Mouse (Mus musculus) ES-E14 (cell line): Measurements from ENCODE around the gene 1700102P08Rik. TPM values are rescaled to one million over a fixed set of nuclear protein-coding genes. Genes with fewer than 3 reads are reported as not detected.
A peak's percentile ranks its signal among the peaks of the same experiment; 100 is the strongest.

Experiments
- DNase-seq: peaks from one replicate; pipeline ENCODE4 v3.0.0-alpha.2; 2013; ENCODE audit warnings: low read depth, low spot score
- H3K27ac ChIP-seq: 2 replicates; pipeline ENCODE4 v1.5.1; 2012; ENCODE audit warnings: low read depth, mild to moderate bottlenecking, low read length, moderate library complexity, mixed read lengths; ENCODE audit not compliant: poor library complexity, insufficient read depth, severe bottlenecking
- H3K36me3 ChIP-seq: 2 replicates; pipeline ENCODE4 v1.6.1; 2012; ENCODE audit warnings: mild to moderate bottlenecking, low read length, moderate library complexity, mixed read lengths; ENCODE audit not compliant: control insufficient read depth, poor library complexity, insufficient read depth, severe bottlenecking
- H3K4me1 ChIP-seq, 2 experiments: fragments of 150-350 bp in 1 of 2; sonication (generic) in 1 of 2; 2 replicates each; pipeline ENCODE4 v1.6.1; 2012; ENCODE audit warnings: low read length in 2 of 2, mild to moderate bottlenecking in 1 of 2, mixed read lengths in 1 of 2; ENCODE audit not compliant: control insufficient read depth in 2 of 2, insufficient read depth in 2 of 2, poor library complexity in 1 of 2
- H3K4me3 ChIP-seq, 2 experiments: fragments of 150-350 bp in 1 of 2; sonication (generic) in 1 of 2; 2 replicates each; pipeline ENCODE4 v1.5.1; 2012; ENCODE audit warnings: low read length in 2 of 2, low read depth in 1 of 2, mild to moderate bottlenecking in 1 of 2, mixed read lengths in 1 of 2; ENCODE audit not compliant: insufficient read depth in 1 of 2, poor library complexity in 1 of 2, severe bottlenecking in 1 of 2
- H3K9ac ChIP-seq: 2 replicates; pipeline ENCODE4 v1.6.1; 2012; ENCODE audit warnings: low read depth, mild to moderate bottlenecking, low read length, mixed read lengths; ENCODE audit not compliant: poor library complexity, insufficient read depth, severe bottlenecking
- H3K9me3 ChIP-seq: fragments of 150-350 bp; sonication (generic); 2 replicates; pipeline ENCODE4 v1.6.1; 2012; ENCODE audit warnings: low read depth, mild to moderate bottlenecking, low read length; ENCODE audit not compliant: control insufficient read depth, insufficient read depth
- CHD2 ChIP-seq: IDR thresholded peaks from 2 replicates; pipeline ENCODE4 v1.6.1; 2014; ENCODE audit warnings: mild to moderate bottlenecking, low read depth, low read length, inconsistent platforms
- HCFC1 ChIP-seq: IDR thresholded peaks from 2 replicates; pipeline ENCODE4 v1.6.1; 2012; ENCODE audit warnings: low read length, inconsistent platforms, borderline replicate concordance; ENCODE audit not compliant: insufficient read depth
- MAFK ChIP-seq: IDR thresholded peaks from 2 replicates; pipeline ENCODE4 v1.6.1; 2014; ENCODE audit warnings: mild to moderate bottlenecking, low read depth, low read length, inconsistent platforms; ENCODE audit not compliant: insufficient read depth
- ZC3H11A ChIP-seq: IDR thresholded peaks from 2 replicates; pipeline ENCODE4 v1.6.1; 2012; ENCODE audit warnings: low read depth, mild to moderate bottlenecking, inconsistent platforms, low read length, borderline replicate concordance
- ZNF384 ChIP-seq: IDR thresholded peaks from 2 replicates; pipeline ENCODE4 v1.6.1; 2012; ENCODE audit warnings: low read depth, low read length, inconsistent platforms
- in situ Hi-C, 2 experiments: fragments of 600-800 bp; cut with MboI; formaldehyde crosslinking; loops; one replicate each; pipeline ENCODE4 v1.15.1; 2025; ENCODE audit warnings: low sequenced_read_pairs in 2 of 2, inconsistent platforms in 1 of 2; ENCODE audit not compliant: unreplicated experiment in 2 of 2
- total RNA-seq: library from RNA; depleted of rRNA; stranded (reverse); fragments of 300-350 nt; gene quantifications from 2 replicates; pipeline ENCODE4 v1.2.3, GENCODE M21; 2012

The 1700102P08Rik gene
- total RNA-seq, 1 experiment, result 1.5 TPM

DNA sequence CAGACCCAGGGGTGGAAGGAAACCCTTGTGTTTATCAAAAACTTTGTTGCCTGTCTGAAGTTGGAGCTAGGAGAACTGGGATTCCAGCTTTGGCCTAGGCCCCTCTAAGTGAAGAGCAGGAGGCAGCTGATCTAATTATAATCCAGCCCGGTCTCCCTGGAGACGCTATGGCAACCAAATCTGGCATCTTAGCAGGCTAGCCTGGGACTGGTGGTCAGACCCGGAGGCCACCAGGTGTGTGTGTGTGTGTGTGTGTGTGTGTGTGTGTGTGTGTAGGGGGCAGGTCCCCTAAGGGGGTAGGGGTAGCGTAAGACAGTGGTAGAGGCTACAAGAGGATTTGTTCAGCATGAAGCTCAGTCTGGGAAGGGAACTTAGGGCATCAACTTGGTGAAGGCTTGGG, 57.3 kb downstream of the 1700102P08Rik start:
- Histone ChIP-seq H3K4me1 (peaks cover 0 to 17% of the 10 kb centered on the region in 2 experiments; a peak in 2 of 4 replicates), H3K4me3 (no peak overlapping the region), H3K36me3 (no peaks in the 10 kb centered on the region), H3K9ac (no peak overlapping the region), H3K9me3 (no peaks in the 10 kb centered on the region), H3K27ac (no peak overlapping the region)
- DNase-seq, result no peak
- TF ChIP-seq ZNF384 (no peak), MAFK (no peak), HCFC1 (no peak), CHD2 (no peak), ZC3H11A (no peak)
- in situ Hi-C loops, result no loop called here

DNA sequence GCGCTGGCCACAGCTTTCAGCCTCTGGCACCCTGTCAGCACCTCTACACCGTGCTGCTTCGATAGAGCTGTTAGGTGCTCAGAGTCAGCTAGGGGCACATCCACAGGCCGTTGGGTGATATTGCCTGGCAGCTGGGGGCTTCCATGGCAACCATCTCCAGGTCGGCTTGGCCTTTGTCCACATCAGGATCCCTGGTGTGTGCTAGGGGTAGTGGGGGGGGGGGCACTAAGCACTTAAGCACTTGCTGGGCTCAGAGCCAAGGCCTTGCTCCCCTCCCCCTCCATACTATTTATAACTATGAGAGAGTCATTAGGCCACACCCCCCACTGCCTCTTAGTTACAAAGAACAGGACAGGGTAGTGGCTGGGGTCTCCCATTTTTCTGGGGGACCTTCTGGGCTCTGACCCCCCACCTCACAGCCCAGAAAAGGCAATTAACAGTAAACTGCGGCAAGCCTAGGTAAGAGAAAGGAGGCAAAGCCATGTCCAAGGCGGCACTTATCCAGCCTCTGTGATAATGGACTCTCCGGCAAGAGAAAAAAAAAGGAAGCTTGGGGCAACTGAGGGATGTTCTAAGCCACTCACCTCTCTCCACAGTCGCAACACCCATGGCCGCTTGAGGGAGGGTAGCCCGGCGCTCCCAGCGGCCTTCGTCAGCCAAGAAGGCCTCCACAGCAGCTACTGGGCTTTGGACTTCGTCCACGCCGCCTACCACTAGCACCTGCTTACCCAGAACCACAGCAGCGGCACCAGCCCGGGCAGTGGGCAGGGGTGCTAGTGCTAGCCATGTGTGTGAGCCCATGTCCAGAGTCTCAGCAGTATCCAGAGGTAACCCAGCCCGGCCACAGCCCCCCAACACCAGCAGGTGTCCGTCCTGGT, 57.9 kb downstream of the 1700102P08Rik start:
- DNase-seq, result no peak
- peaks cover 0 to 18% of the 10 kb centered on the region in 2 experiments; a peak in 2 of 4 replicates for H3K4me1 ChIP-seq
- TF ChIP-seq ZC3H11A (no peak), MAFK (no peak), ZNF384 (no peak), CHD2 (no peak), HCFC1 (no peak)
- no peak overlapping the region for H3K27ac ChIP-seq
- H3K9ac ChIP-seq, result no peak overlapping the region
- no peak overlapping the region for H3K4me3 ChIP-seq
- in situ Hi-C loops, result no loop called here
- H3K36me3 ChIP-seq, result no peaks in the 10 kb centered on the region
- no peaks in the 10 kb centered on the region for H3K9me3 ChIP-seq

DNA sequence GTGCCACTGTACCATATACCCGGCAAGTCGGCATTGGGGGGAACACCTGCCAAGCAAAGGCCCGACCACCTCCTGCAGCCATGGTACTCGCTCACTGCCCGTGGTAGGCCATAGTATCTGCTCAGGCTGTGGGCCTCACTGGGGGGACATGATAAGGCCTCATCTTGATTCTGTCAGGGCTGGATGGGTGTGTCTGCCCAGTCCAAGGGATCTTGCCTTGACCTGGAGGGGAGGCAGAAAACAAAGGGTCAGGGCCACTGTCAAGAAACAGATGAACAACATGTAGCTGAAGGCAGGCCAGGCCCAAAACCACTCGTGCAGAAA, 58.5 kb downstream of the 1700102P08Rik start:
- Histone ChIP-seq H3K9ac (no peak overlapping the region), H3K4me3 (no peak overlapping the region), H3K4me1 (peaks cover 2 to 22% of the 10 kb centered on the region in 2 experiments; a peak in 3 of 4 replicates), H3K36me3 (no peaks in the 10 kb centered on the region), H3K27ac (no peak overlapping the region), H3K9me3 (no peaks in the 10 kb centered on the region)
- no peak for DNase-seq
- TF ChIP-seq CHD2 (no peak), MAFK (no peak), HCFC1 (no peak), ZNF384 (no peak), ZC3H11A (no peak)
- in situ Hi-C loops, result no loop called here

- TF ChIP-seq CHD2 (no peak), HCFC1 (no peak), MAFK (no peak), ZC3H11A (no peak), ZNF384 (no peak)
- Histone ChIP-seq H3K4me3 (peak overlapping the region; percentile 51 to 53), H3K27ac (no peak overlapping the region), H3K9ac (peak overlapping the region; percentile 49; the same call in 1 of the 2 replicates), H3K36me3 (no peaks in the 10 kb centered on the region), H3K4me1 (peaks cover 6 to 22% of the 10 kb centered on the region in 2 experiments; a peak in 3 of 4 replicates), H3K9me3 (no peaks in the 10 kb centered on the region)
- in situ Hi-C loops, result no loop called here
- no peak for DNase-seq
Measured at GRCm38 (mm10) chr9:108451519-108452160, 59.0 kb downstream of the 1700102P08Rik start.
